Mouse (Mus musculus) cerebellum, adult 11 months (tissue): Measurements from ENCODE around the gene Hoxb2.

Experiments used
- DNase-seq: peaks from one replicate; pipeline ENCODE4 v3.0.0; 2022

The Hoxb2 gene

DNA sequence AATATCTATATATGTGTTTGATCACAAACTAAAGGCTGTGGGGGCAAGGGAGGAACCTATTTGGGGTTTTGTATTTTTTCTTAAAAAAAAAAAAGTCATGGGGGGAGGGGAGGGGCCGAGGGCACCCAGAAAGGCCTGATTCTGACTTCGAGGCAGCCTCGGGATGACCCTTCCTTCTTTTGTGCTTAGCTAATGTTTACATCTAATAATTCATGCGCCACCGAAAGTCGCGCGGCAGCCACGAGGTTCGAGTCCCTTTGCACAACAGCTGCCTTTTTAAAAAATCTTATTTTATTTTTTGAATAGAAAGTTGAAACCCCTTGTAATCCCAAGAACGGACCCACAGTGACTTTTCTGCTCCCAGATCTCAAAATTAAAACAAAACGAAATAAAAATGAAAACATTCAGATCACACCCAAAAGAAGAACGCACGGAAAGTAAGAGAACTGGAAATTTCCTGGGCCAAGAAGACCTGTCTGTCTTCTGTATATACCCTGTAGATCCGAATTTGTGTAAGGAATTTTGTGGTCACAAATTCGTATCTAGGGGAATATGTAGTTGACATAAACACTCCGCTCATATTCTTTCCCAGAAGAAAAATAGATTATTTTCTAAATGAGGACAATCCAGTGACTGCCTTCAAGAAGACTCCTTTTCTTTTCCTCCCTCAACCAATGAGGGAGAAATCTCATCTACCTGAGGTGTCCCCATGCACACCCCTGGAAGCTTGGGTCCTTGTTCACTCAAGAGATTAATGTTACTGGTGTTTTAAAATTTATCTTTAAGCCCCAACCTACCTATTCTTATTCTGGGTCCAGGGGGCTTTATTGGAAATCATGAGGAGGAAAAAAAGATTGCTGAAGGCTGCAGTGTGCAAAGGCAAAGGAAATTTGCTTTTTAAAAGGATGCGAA is 33.4 kb upstream of the Hoxb2 start:
- DNase-seq: no peak

DNA sequence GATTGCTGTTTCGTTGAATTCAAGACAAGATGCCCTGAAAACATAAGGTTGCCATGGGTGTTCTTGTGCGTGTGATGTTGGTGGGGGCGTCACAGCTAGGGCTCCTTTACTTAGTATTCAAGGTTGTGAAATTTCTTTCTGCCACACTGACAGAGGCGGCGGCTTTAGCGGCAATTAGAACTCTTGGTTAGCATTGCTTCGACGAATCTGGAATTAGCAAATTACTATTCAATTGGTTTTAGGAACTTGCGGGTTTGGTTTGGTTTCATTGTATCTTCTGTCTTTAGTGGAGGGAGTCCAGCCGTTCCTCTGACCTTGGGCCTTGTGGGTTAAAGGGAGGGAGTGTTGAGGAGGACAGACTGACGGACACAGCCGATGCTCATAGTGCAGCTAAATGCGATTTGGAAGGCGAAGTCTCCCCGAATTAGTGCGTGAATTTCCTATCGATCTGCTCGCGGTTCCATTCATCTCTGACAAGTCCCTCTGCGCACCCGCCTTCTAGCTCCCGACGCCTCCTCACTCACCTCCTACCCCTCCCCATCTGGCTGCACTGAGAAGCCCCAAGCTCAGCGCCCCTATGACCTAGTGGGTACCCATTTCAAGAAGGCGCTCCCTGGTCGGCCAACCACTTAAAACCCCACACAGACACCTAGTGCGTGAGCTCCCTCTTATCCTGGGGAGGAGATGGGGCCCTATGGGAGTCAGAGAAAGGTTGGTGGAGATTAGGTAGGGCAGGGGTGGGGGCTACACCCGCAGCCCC is 32.5 kb upstream of the Hoxb2 start, which contains the start of gene Hoxb4:
Hoxb4 (plus strand) TSS at position 660 of the 760 bp plus-strand sequence.
- DNase-seq: no peak

DNA sequence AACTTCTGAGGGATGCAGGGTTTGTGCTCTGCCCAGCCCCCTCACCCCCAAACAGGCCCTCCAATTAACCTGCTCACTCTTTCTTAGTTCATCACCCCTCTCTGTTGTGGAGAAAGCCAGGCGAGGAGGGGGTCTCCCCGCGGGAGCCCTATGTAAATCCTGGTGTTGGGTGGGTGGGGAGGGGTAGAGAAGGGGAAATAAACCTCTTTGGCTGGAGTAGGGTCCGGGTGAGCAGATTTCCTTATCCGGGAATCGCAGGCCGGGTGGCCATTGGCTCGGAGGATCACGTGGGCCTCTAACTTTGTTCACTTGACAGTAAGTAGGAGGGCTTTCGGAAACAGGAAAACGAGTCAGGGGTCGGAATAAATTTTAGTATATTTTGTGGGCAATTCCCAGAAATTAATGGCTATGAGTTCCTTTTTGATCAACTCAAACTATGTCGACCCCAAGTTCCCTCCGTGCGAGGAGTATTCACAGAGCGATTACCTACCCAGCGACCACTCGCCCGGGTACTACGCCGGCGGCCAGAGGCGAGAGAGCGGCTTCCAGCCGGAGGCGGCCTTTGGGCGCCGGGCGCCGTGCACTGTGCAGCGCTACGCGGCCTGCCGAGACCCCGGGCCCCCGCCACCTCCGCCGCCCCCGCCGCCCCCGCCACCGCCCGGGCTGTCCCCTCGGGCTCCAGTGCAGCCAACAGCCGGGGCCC is 31.8 kb upstream of the Hoxb2 start:
- no peak for DNase-seq

DNA sequence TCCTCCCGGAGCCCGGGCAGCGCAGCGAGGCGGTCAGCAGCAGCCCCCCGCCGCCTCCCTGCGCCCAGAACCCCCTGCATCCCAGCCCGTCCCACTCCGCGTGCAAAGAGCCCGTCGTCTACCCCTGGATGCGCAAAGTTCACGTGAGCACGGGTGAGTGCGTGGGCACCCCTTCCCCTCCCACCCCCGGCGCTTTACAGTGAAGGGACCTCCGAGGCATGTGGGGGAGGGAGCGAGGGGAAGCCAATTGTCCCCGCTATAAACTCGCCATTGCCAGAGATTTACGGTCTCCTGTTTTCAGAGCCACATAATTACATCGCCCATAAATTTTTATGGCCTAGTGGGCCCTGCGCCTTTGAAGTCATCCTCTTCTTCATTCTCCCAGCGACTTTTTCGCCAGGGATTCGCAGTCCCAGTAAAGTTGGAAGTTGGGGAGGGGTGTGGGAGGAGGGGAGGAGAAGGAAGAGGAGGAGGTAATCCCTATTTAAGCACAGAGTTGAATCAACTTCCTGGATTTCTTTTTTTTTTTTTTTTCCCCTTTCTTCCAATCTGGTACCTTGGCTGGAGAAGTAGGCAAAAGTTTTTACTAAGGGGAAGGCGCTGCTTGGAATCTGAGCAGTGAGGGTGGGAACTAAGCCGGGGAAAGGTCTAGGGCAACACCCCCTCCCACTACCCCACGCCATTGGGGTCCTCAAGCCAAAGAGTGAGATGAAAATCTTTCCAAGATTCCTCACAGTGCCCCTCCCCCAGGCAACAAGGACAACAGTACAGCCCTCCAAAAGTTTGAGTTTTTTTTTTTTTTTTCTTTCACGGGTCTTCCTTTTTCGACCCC is 31.0 kb upstream of the Hoxb2 start:
- DNase-seq: no peak

DNA sequence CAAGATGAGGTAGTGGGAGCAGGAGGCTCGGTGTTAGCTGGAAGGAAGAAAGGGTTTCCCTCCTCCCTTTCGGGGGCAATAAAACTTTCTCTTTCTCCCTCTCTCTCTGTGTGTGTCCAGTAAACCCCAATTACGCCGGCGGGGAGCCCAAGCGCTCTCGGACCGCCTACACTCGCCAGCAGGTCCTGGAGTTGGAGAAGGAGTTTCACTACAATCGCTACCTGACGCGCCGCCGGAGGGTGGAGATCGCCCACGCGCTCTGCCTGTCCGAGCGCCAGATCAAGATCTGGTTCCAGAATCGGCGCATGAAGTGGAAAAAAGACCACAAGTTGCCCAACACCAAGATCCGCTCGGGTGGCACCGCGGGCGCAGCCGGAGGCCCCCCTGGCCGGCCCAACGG is 30.4 kb upstream of the Hoxb2 start:
- DNase-seq: no peak

DNA sequence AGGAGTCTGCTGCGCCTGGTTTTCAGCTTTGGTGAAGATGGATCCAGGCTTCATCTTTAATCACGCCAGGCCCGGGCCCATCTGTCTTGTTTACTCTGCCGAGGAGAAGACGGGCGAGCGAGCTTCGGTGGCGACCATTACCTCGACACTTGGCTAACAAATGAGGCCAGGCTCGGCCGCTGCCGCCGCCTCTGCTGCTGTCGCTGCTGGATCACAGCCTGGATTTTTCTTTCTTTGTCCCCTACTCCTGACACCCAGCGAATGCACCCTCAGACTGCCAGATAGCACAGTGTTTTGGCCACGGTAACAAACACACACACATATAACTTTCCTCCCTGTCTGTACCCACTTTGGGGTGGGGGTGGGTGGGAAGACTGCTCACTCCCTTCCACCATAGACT is 29.6 kb upstream of the Hoxb2 start:
- no peak for DNase-seq

DNA sequence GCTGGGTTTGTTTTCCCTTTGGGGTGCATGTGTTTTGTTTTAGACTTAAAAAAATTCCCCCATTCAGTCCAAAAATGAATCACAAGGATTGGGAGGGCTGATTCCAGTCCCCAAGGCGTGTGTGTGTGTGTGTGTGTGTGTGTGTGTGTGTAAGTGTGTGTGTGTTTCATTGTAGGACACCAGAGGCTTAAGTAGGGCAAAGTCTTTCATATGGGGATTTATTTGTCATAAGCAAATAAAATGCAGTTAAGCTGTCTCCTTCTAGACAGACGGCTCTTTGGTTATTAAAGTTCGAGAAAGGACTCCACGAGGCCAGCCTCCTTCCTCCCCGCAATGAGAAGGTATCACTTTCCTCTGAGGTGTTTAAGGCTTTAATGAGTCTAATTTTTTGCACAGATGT is 28.5 kb upstream of the Hoxb2 start:
- DNase-seq: no peak

DNA sequence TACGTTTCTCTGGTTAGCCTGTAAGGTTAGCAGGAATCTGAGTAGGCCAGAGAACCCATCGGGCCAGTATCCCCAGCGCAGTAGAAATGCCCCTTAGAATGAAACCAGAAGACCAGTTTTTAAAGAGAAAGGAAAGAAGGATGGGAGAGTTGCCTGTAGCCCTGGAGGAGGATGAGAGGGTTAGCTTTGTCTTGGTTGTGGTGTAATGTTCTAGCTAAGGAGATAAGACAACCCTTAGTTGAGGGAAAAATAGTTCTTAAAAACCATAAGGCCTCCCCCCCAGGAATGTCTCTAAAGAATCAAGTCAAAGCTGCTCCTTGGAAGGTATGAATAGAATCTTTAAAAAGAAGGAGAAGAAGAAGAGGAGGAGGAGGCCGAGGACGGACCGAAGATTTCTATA is 27.6 kb upstream of the Hoxb2 start:
- no peak for DNase-seq

DNA sequence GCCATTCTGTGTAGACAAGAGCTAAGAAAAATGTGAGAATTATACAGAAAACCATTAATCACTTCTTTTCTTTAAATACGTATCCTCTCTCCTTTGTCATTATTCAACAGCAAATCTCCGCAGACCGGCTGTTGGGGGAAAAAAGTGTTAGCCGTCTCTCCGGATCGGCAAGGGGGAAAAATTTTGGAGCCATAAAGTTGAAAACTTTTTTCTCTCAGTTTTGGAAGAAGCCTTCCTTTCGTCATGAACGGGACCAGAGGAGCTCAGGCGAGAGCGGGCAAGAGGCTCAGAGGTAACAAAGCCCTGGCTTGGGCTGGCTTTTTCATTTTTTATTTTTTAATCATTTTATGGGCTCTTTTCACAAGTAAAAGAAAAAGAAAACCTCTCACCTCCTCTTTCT is 27.2 kb upstream of the Hoxb2 start, which contains the start of gene Hoxb3:
Hoxb3 (plus strand) TSS at position 173 of the 400 bp plus-strand sequence.
- no peak for DNase-seq

DNA sequence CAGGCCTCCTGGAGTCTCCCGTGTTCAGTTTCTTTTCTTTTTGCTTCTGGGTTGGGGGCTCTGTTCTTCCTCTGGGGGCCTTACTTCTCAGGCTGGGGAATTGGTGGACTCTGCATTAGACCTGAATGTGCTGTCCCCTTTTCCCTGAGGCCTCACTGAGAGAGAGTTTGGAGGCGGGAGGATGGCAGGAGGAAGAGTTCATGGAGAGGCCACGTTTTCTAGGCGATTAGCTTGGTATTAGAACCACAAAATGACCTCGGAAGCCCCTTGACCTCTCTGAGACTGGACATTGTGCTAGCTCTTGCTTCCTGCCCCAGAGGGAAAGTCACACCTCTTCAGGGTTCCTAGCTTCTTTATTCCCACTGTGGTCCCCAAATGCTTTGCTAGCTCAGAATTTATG is 26.2 kb upstream of the Hoxb2 start:
- DNase-seq: no peak

DNA sequence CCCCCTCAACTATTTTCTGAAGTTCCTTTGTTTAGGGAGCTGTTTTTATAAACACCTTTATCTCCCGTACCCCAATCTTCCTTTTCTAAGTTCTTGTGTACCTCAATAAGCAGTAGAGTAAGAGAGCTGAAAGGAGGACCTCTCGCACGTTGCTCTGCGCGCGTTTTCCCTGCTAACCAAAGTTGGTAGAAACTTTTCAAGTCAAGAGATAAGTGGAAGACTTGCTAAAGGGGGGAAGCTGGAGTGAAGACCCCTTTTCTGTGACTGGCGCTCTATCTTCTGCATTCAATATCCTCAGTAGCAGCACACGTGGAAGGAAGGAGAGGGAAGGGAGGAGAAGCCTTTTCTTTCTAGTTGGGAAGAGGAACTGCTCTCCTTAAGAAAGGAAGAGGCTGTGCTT is 25.4 kb upstream of the Hoxb2 start:
- DNase-seq: no peak

DNA sequence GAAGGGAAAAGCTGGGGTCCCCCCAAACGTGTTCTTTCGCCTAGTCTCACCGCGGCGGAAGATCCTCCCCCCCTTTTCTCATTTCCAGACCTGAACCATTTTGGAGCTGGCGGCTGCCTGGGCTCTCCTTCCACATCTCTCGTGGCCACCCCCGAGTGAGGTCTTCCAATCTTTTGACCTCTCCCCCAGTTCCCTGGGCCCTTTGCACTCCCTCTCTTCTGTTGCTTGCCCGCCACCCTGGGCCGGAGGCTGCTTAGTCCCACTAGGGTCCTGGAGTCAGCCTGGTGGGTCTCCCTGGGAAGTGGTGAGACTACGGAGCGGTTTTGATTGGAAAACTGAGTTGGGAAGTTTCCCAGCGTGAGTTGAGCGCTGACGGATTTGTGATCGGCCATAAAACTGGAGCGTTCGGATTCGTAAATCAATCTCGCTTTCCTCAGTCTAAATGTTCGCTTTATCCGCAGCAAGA is 24.5 kb upstream of the Hoxb2 start:
- no peak for DNase-seq

DNA sequence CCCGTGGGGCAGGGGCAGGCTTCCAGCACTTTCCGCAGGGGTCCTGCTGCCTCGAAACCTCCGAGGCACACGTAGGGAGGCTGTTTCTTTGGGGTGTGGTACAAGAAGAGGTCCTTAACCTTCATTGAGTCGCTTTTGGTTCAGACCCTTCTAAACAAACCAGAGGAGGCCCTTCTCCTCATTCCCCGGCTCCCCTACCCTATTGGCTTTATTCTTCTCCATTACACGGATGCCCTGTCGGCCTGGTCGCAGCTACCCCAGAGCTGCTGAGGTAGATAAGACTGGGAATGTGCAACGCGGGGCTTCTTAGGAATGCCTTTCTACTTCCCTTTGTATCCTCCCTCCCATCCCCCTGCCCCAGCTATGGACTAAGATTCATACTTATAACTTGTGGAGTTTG is 23.6 kb upstream of the Hoxb2 start:
- DNase-seq: no peak

DNA sequence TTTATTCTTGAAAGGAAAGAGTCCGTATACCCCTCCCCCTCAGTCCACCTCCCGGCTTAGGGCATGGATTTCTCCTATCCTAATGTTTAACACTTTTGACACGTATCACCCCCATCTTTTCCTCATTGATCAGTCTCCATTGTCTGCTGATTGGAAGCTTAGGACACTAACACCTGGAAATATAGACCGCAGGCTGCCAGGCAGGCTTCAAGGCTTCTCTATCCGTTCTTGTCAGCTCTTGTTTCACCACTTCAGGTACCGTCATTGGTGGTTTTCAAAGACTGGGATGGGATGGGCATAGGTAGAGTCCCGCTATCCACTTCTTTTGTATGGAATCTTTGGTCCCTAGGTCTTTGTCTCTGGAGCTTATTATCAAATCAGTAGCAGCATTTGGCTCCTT is 23.2 kb upstream of the Hoxb2 start:
- no peak for DNase-seq

DNA sequence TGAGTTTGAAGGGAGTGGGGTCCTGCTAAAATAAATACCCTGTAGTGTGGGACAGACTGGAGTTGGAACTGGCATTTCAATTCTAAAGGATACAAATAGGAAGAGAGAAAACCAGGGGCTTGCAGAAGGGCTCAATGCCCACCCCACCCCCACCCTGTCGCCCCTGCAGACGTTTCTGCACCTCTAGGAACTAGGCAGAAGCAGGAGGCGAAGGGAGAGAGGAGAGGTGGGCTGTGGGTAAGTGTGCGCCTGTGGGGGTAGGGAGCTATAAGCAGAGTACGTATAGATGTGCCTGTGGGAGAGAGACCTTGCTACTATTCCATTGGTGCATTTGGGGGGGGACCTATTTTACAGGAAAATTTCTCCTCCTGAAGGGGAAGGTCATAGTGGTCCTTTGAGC is 22.6 kb upstream of the Hoxb2 start:
- DNase-seq: no peak

DNA sequence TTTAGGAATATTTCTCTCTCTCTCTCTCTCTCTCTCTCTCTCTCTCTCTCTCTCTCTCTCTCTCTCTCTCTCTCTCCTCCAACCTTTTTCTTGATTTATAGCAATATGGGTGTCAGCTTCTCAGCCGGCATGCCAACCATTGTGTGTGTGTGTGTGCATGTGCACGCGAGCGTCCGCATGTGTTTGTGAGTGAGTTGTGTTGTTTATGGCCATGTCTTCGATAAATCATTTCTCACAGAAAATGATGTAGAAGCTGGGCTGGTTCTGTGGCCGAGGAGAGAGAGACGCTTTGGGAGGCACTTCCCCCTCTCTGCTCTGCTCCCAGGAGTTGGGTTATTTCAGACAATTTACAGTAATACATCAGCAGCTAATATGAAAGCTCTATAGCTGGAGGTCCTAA is 21.7 kb upstream of the Hoxb2 start:
- no peak for DNase-seq

DNA sequence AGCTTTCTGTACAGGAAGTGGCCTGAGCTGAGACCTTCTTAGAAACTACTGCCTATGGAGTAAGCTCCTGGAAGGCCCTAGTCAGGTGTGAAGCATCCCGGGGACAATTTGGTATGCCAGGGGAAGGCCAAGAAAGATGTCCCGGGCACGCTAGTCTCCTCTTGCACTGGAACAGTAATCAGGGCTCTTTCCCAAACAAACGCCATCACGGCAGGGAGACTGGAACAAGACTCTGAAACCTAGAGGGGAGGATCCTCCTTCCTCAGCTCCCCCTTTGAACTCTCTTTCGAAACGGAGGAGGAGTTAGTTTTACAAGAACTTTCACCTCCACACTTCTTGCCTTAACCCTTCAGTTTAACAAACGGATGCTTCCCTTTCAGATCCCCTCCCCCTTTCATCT is 18.2 kb upstream of the Hoxb2 start:
- DNase-seq: no peak

DNA sequence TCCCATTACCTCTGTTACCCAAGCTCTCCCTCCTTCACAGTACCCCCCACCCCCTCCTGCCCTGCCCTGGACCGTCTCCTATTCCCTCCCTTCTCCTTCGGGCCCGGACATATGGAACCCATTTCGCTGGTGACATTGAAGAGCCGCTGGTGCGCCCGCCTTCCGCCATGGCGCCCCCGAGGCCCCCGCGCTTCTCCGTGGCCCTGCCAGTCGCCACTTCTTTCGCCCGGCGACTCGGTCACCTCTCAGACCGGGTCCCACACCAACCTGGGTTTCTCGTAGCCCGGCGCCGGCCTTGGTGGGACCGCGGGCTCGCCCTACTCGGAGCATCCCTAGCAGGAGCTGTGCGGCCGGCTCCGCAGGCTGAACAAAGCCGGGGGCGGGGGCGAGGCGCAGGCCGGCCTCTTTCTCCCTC is 17.7 kb upstream of the Hoxb2 start:
- DNase-seq: no peak

DNA sequence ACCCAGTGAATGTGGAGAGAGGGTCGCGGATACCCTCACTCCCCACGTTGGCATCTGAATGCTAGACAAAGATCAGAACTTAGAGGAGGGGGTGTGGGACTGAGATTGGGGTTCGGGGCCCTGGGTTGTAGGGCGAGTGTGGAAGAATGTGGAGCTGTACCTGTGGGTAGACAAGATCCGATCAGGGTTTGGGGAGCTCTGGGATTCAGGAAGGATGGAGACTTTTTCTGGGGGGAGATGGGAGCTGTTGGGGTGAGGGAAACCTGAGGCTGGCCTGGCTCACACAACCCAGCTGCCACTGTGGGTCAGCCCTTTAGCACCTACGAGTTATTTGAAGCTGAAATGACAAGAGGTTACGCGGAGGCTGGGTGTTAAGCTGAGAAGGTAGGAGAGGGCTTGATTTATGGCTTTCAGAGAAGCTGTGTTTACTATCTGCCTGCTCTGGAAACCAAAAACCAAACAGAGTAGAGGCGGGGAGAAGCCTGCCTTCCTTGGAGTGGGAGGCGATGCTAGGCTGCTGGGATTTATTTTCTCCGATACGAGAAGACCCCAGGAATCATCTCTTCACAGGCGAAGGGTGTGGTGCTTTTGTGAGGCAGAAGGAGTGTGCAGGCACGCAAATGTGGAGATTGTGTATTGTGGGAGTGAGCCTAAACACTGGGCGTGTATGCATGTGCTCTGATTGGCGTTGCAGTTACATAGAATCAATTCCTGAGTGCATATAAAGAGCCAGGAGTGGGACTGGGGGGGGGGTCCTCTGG is 16.9 kb upstream of the Hoxb2 start:
- no peak for DNase-seq

DNA sequence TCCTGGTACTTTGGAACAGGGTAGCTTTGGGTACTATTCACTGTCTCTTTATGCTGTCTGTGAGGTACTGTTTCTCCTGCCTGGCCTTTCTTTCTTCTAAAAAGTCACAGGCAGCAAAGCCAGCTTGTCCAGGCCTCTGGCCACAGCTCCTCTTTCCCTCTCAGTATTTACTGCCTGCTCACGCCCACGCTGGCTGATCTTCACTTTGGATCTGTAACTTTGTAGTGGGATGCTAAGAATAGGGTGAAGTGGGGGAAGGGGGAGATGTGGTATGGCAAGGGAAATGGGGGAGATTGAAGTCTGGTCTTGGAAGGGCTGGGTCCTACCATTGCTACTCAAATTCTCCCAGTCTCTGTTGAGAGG is 16.3 kb upstream of the Hoxb2 start:
- DNase-seq: no peak

DNA sequence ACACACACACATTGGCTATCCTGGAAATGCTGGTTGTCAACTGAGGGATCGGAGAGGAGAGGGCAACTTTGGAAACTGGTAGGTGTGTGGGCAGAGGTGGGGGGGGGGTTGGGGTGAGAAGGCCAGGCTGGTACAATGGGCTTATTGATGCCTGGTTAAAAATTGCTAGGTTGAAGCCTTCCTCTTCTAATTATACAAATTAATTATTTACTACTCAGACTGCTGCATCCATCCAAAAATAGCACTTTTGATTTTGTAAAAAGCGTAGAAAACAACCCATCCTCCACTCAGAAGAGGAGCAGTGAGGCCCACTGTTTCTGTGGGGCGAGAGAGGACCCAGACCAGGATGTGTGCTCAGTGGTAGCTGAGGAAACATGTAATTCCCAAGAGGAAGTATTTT is 15.3 kb upstream of the Hoxb2 start:
- DNase-seq: no peak

DNA sequence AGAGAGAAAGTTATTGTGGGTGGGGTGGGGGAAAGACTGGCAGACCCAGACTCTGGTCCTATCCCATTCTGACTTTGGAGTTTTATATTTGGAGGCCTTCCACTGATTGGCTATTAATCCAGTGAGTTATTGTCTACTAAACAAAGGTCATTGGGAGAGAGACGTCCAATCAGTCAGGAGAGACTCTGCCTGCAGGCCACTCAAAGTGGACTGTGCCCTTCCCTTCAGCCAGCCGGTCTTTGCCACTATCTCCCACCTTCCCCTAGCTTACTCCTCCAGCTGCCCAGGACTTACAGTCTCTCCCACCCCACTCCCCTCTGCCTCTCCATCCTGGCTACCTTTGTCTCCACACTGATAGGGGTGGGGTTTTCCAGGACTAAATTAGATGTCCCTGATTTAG is 13.7 kb upstream of the Hoxb2 start:
- no peak for DNase-seq
